Mouse (Mus musculus) gastrocnemius, postnatal 14 days (tissue): Measurements from ENCODE around the gene Sash1. TPM values are rescaled to one million over a fixed set of nuclear protein-coding genes. Genes with fewer than 3 reads are reported as not detected.
A peak's percentile ranks its signal among the peaks of the same experiment; 100 is the strongest.

Source experiments
- DNase-seq: peaks from one replicate; pipeline ENCODE4 v3.0.0; 2021; ENCODE audit warnings: mixed read lengths
- intact Hi-C: fragments of 180-260 bp; cut with DNase I; formaldehyde crosslinking; loops from one replicate; pipeline ENCODE4 v1.15.1; 2025; ENCODE audit warnings: low total_unique reads
- long read RNA-seq, 2 experiments: library from polyadenylated mRNA; stranded (forward); transcript quantifications; one replicate each; pipeline ENCODE4 v2.0.0; 2021
- total RNA-seq, 2 experiments: library from RNA; stranded (reverse); gene quantifications; 2 replicates each; pipeline ENCODE4 v1.2.3; 2021

Sash1 gene
- total RNA-seq, result 10 to 100 TPM; 28.0 to 32.1 TPM
- long read RNA-seq, experiment 1, result 0 reads
- long read RNA-seq, experiment 2, partial matches to known transcripts, result 0 of 1 reads
- long read RNA-seq, experiment 2, other reads (novel, unspliced or antisense), result 1 of 1 reads

DNA sequence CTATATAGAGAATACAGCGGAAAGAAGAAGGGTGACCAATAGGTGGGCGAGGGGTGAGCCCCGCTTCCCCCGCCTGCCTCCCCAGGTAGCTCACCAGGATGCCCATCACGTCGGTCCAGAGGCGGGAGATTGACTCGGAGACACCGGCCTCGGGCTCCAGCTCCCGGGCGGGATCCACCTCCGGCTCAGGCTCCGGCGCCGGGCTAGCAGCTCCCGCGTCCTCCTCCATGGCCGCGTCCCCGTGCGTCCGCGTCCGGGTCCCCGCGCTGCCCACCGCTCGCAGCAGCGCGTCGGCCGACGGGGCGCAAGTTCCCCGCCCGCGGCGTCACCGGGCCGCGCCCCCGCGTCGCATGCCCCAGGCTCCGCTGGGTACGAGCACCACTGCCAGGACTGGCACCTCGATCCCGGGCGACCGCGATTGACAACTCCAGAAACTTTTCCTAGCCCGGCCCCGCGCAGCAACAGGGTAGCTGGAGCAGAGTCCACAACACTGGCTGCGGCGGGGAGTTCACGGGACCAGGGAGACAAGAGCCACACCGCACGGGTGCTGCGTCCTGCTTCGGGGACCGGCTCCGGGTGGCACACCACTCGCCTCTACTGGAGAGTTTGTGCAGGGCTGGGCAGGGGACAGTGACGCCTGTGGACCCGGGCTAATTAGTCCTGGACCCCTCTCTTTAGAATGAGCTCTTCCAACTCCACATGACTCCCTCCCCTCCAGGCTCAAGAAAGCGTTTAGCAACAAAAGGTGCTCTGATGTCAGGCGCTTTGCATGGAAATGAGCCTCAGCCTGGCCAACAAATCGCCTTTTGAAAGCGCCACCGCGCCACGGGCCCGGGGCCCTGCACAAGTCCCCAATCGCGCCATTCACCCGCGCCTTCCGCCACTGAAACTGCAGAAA, at the start of gene Sash1:
TSS of gene Sash1 (minus strand) at position 441 of the 898 bp plus-strand sequence.
- intact Hi-C loops, result no loop called here
- peak; percentile 87 for DNase-seq

DNA sequence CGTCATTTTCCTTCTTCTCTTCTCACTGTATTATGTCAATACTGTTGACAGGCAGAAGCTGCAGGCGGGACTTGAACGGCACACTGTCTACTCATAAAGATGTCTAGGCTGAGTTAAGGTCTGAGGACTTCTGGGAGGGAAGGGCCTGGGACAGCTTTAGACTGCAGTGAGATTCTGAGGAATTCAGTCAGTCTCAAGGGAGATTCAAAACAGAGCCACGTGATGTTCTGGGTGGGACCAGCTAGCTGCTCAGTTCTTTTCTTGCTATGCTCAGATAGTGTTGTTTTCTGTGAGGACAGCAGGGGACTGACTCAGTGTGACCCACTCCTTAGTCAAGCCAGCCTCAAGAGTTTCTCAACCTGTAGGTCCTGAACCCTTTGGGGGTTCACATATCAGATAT, 49.7 kb upstream of the Sash1 start:
- DNase-seq, result no peak
- intact Hi-C loops, result no loop called here

GRCm38 (mm10) chr10:8933451-8934372, 47.8 kb upstream of the Sash1 start:
- no peak for DNase-seq
- intact Hi-C loops, result no loop called here

- no peak for DNase-seq
- intact Hi-C loops, result no loop called here
These were observed 45.8 kb upstream of the Sash1 start for GRCm38 (mm10) chr10:8931548-8932240.

DNA sequence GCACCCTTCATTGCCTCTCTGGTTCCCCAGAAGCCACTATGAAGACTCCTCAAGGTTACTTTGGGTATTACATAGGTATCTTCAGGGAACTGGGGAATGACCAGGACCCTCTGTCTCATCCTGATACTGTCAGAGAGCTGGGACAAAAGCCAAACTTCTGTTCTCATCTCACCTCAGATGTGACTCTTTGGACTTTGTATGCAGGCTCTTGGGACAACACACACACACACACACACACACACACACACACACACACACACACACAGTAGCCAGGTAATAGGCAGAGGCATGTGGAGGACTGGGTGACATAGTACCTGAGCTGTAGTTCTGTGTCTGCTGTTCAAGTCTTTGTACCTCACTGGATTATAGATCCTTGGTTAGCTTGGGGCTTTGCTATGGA, 44.8 kb upstream of the Sash1 start:
- no peak for DNase-seq
- intact Hi-C loops, result no loop called here

GRCm38 (mm10) chr10:8928775-8929647, 43.1 kb upstream of the Sash1 start:
- intact Hi-C loops, result no loop called here
- DNase-seq, result no peak

GRCm38 (mm10) chr10:8928261-8928660, 42.4 kb upstream of the Sash1 start:
- no peak for DNase-seq
- intact Hi-C loops, result no loop called here

GRCm38 (mm10) chr10:8926906-8927305, 41.0 kb upstream of the Sash1 start:
- DNase-seq, result no peak
- intact Hi-C loops, result no loop called here

GRCm38 (mm10) chr10:8926295-8926694, 40.4 kb upstream of the Sash1 start:
- DNase-seq, result no peak
- intact Hi-C loops, result no loop called here

GRCm38 (mm10) chr10:8925299-8925698, 39.4 kb upstream of the Sash1 start:
- DNase-seq, result no peak
- intact Hi-C loops, result no loop called here

- intact Hi-C loops, result no loop called here
- DNase-seq, result no peak
These were observed 35.3 kb upstream of the Sash1 start for GRCm38 (mm10) chr10:8921098-8921693.

- intact Hi-C loops, result no loop called here
- DNase-seq, result no peak
These were observed 31.9 kb upstream of the Sash1 start for GRCm38 (mm10) chr10:8917798-8918197.

- intact Hi-C loops, result no loop called here
- no peak for DNase-seq
These were observed 31.5 kb upstream of the Sash1 start for GRCm38 (mm10) chr10:8917350-8917749.

DNA sequence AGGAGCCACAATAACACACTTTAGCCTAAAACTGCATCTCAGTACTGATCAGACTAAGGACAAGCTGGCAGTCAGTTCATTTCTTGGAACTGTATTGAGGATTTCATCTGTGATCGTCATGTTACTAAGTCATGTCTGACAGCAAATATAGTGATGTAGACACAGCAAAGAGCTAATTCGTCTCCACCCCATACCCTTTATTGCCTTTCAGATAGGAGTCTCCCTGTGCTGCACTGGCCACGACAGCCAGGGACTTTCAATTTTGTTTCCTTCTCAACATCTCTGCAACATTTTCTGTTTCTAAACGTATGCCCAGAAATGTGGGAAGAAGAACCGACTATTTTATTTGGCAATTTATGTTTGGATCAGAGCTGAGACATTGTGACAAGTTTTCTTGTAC, 29.9 kb upstream of the Sash1 start:
- no peak for DNase-seq
- intact Hi-C loops, result no loop called here

DNA sequence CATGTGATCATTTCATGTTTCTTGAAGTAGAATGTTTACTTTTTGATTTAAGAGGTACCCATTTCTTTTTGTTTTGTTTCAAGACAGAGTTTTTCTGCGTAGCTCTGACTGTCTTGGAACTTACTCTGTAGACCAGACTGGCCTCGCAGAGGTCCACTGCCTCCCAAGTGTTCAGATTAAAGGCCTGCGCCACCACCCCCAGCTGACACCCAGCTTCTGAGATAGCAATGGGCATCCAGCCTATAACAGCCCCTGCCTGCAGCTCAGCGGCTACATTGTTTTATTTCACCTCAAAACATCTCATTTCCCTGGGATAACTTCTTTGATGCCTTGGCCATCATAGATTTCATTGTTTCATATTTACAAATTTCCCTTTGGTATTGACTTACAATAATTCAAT, 28.0 kb upstream of the Sash1 start:
- intact Hi-C loops, result no loop called here
- no peak for DNase-seq

GRCm38 (mm10) chr10:8912706-8913275, 26.9 kb upstream of the Sash1 start:
- intact Hi-C loops, result no loop called here
- no peak for DNase-seq

GRCm38 (mm10) chr10:8912213-8912612, 26.3 kb upstream of the Sash1 start:
- intact Hi-C loops, result no loop called here

More at GRCm38 (mm10) chr10:8912213-8912612, 26.3 kb upstream of the Sash1 start:
- no peak for DNase-seq
